Comparison of ENCODE assay signal across 8 mouse cellular contexts in genomic region chr7:45525809-45526473, GRCm38 (mm10). TPM values are rescaled to one million over a fixed set of nuclear protein-coding genes. Genes with fewer than 3 reads are reported as not detected.
DNase-seq lines count a peak whose midpoint lies in the region; ATAC-seq and TF ChIP-seq lines count a peak whose summit lies in the region.

Gene Ppp1r15a (minus strand): TSS chr7:45526268.
Gene Plekha4 (plus strand): TSS chr7:45526330.

- peaks cover 8% of the 10 kb centered on the region for H3K79me2 ChIP-seq in liver, adult 2 months (ENCODE audit: control insufficient read depth, insufficient read depth, low read length)
- peaks cover 28% of the 10 kb centered on the region for H3K79me2 ChIP-seq in myocyte (ENCODE audit: control insufficient read depth, insufficient read depth)

- DNase-seq in B cell, adult 2 months: peak; percentile 99
- DNase-seq in brain, adult 2 months (ENCODE audit: low read depth, low spot score): peak; percentile 97
- peak; percentile 90 for DNase-seq in liver, adult 2 months (ENCODE audit: extremely low read depth, low read depth, low spot score)
- peak; percentile 98 for DNase-seq in splenic B cell, adult 2 months (ENCODE audit: low read depth, low spot score)

- peaks cover 29% of the 10 kb centered on the region for H3K4me1 ChIP-seq in heart, embryonic 11.5 days (ENCODE audit: control insufficient read depth, insufficient read depth, low read length)
- H3K4me1 ChIP-seq in kidney, embryonic 16.5 days (ENCODE audit: insufficient read depth, low read length): peaks cover 54% of the 10 kb centered on the region
- H3K4me1 ChIP-seq in liver, adult 2 months (ENCODE audit: control insufficient read depth, insufficient read depth, low read length): peaks cover 11% of the 10 kb centered on the region

- no peak for TF ChIP-seq CTCF in liver, adult 2 months (IDR thresholded peaks at IDR 0.05; ENCODE audit: low read depth, low read length)

- peak within 1 kb of the TSS; percentile 96 for H3K27ac ChIP-seq in heart, embryonic 11.5 days (ENCODE audit: low read depth, low read length)
- peak within 1 kb of the TSS; percentile 85 for H3K27ac ChIP-seq in kidney, embryonic 16.5 days (ENCODE audit: low read length)
- H3K27ac ChIP-seq in liver, adult 2 months (replicated peaks; ENCODE audit: insufficient read depth, low read depth, low read length): peak within 1 kb of the TSS; percentile 90

- peak within 1 kb of the TSS; percentile 74 for H3K4me3 ChIP-seq in heart, embryonic 11.5 days (ENCODE audit: low read depth, low read length)
- peak within 1 kb of the TSS; percentile 76 for H3K4me3 ChIP-seq in kidney, embryonic 16.5 days (ENCODE audit: low read length)
- H3K4me3 ChIP-seq in liver, adult 2 months (ENCODE audit: insufficient read depth, low read depth, low read length): peak within 1 kb of the TSS; percentile 86
- peak within 1 kb of the TSS; percentile 100 for H3K4me3 ChIP-seq in myocyte

- peak within 1 kb of the TSS; percentile 69 for H3ac ChIP-seq in myocyte (ENCODE audit: control insufficient read depth, insufficient read length)

- peak within 1 kb of the TSS; percentile 96 for H3K9ac ChIP-seq in heart, embryonic 11.5 days (ENCODE audit: low read depth, low read length)
- peak within 1 kb of the TSS; percentile 80 for H3K9ac ChIP-seq in kidney, embryonic 16.5 days (replicated peaks; ENCODE audit: low read length)
- H3K9ac ChIP-seq in liver, adult 2 months (ENCODE audit: low read depth, low read length): peak within 1 kb of the TSS; percentile 92

- TF ChIP-seq POLR2A in liver, adult 2 months (IDR thresholded peaks at IDR 0.05; ENCODE audit: extremely low read depth, insufficient read depth, low read length): peak; percentile 95
- peak; percentile 97 for TF ChIP-seq POLR2A in myocyte (IDR thresholded peaks at IDR 0.05; ENCODE audit: insufficient read length, low read depth)

- peak; percentile 59 for ATAC-seq in erythroblast, adult 5-6 weeks (replicated peaks; ENCODE audit: low FRiP score, poor library complexity, severe bottlenecking)
- ATAC-seq in heart, embryonic 11.5 days (replicated peaks; ENCODE audit: insufficient number of reproducible peaks, low FRiP score, low TSS enrichment): peak; percentile 81
- ATAC-seq in kidney, embryonic 16.5 days (ENCODE audit: low FRiP score, low TSS enrichment): peak; percentile 81

- no peaks in the 10 kb centered on the region for H3K36me3 ChIP-seq in heart, embryonic 11.5 days (ENCODE audit: control insufficient read depth, insufficient read depth, low read length)
- H3K36me3 ChIP-seq in kidney, embryonic 16.5 days (ENCODE audit: insufficient read depth, low read length): no peaks in the 10 kb centered on the region
- peaks cover 3% of the 10 kb centered on the region; the same call in 1 of the 2 replicates for H3K36me3 ChIP-seq in liver, adult 2 months (ENCODE audit: control insufficient read depth, insufficient read depth, low read length)
- H3K36me3 ChIP-seq in myocyte (ENCODE audit: control insufficient read depth, insufficient read depth): peaks cover 30% of the 10 kb centered on the region
- no peaks in the 10 kb centered on the region for H3K36me3 ChIP-seq in splenic B cell, adult 2 months (ENCODE audit: control insufficient read depth, insufficient read depth, low read length, poor library complexity, severe bottlenecking)

- under 1% methylated on average over 54 of the region's 54 CpGs for WGBS in heart, embryonic 11.5 days (ENCODE audit: insufficient replicate concordance)
- WGBS in kidney, embryonic 16.5 days: under 1% methylated on average over 54 of the region's 54 CpGs
- WGBS in liver, adult 2 months: under 1% methylated on average over 54 of the region's 54 CpGs

- no peaks in the 10 kb centered on the region for H3K27me3 ChIP-seq in heart, embryonic 11.5 days (ENCODE audit: control insufficient read depth, insufficient read depth, low read length)
- H3K27me3 ChIP-seq in kidney, embryonic 16.5 days (ENCODE audit: insufficient read depth, low read length): no peaks in the 10 kb centered on the region
- H3K27me3 ChIP-seq in liver, adult 2 months (ENCODE audit: control insufficient read depth, insufficient read depth, low read length): no peaks in the 10 kb centered on the region
- H3K27me3 ChIP-seq in myocyte (ENCODE audit: control insufficient read depth, insufficient read depth, insufficient read length): no peaks in the 10 kb centered on the region
- H3K27me3 ChIP-seq in splenic B cell, adult 2 months (ENCODE audit: control insufficient read depth, insufficient read depth, low read length, poor library complexity, severe bottlenecking): no peaks in the 10 kb centered on the region; the same call in 1 of the 2 replicates

- H3K9me3 ChIP-seq in heart, embryonic 11.5 days (replicated peaks; ENCODE audit: control insufficient read depth, low read length): no peaks in the 10 kb centered on the region
- H3K9me3 ChIP-seq in kidney, embryonic 16.5 days (ENCODE audit: low read length): no peaks in the 10 kb centered on the region

- H3K4me2 ChIP-seq in heart, embryonic 11.5 days: peak within 1 kb of the TSS; percentile 79
- peak within 1 kb of the TSS; percentile 89 for H3K4me2 ChIP-seq in kidney, embryonic 16.5 days (replicated peaks; ENCODE audit: low read depth, low read length)
- H3K4me2 ChIP-seq in myocyte (ENCODE audit: low read depth): peak within 1 kb of the TSS; percentile 86

TF ChIP-seq in myocyte, 11 proteins besides CTCF, POLR2A, EP300 and RAD21:
- TF ChIP-seq TCF12 (IDR thresholded peaks at IDR 0.05; ENCODE audit: insufficient read depth, poor library complexity, severe bottlenecking) (no peak), POLR2AphosphoS2 (IDR thresholded peaks at IDR 0.05; ENCODE audit: insufficient read length, low read depth) (peak; percentile 100), E2F4 (IDR thresholded peaks at IDR 0.05; ENCODE audit: insufficient read depth) (no peak), CEBPB (IDR thresholded peaks at IDR 0.05; ENCODE audit: insufficient read depth, poor library complexity, severe bottlenecking) (0 out of 2 replicates have a peak, but pooled peaks have one; percentile 29), MYOG (IDR thresholded peaks at IDR 0.05; ENCODE audit: control insufficient read depth in 1 of 3, insufficient read depth in 1 of 3, insufficient read length in 2 of 3, low read depth in 2 of 3) (no peak), REST (IDR thresholded peaks at IDR 0.05; ENCODE audit: insufficient read depth, insufficient read length) (no peak), SRF (IDR thresholded peaks at IDR 0.05; ENCODE audit: control insufficient read depth, insufficient read length, low read depth) (peak; percentile 64), TCF3 (IDR thresholded peaks at IDR 0.05; ENCODE audit: insufficient read length, low read depth) (no peak), MAX (IDR thresholded peaks at IDR 0.05; ENCODE audit: low read depth) (no peak), MYOD1 (IDR thresholded peaks at IDR 0.05; ENCODE audit: control insufficient read depth in 1 of 3, insufficient read length in 2 of 3, low read depth in 2 of 3) (peak in 1 of 3 experiments; percentile 1), USF1 (IDR thresholded peaks at IDR 0.05; ENCODE audit: low read depth) (no peak)

RNA-seq across cellular contexts. Expression of gene Ppp1r15a, which starts in this region (rescaled TPM):
- total RNA-seq in erythroblast, adult 5-6 weeks (2015; ENCODE audit: low replicate concordance): 1,095 and 1,392 TPM in 2 replicates
- total RNA-seq in erythroblast, adult 5-6 weeks (2017; ENCODE audit: low replicate concordance): 1,351 and 1,490 TPM in 2 replicates
- 28.5 and 28.8 TPM in 2 replicates for polyA plus RNA-seq in heart, embryonic 11.5 days (2014; fragmentation: Nextera tagmentation; extraction: Ambion mirVana)
- polyA plus RNA-seq in kidney, embryonic 16.5 days (2015; fragmentation: Nextera tagmentation; extraction: Ambion mirVana): 24.3 and 24.8 TPM in 2 replicates
- 4.3 and 4.4 TPM in 2 replicates for total RNA-seq in liver, adult 2 months (2014; rRNA removed)
- polyA plus RNA-seq in liver, adult 2 months (2012; rRNA removed): 10.8 and 14.9 TPM in 2 replicates
- 306 TPM for polyA plus RNA-seq in myocyte (2012; fragmentation: generic; extraction: Trizol)

RNA-seq across cellular contexts. Expression of gene Plekha4, which starts in this region (rescaled TPM):
- 1.3 TPM in 1 of 2 replicates, not detected in the other for total RNA-seq in erythroblast, adult 5-6 weeks (2015; ENCODE audit: low replicate concordance)
- total RNA-seq in erythroblast, adult 5-6 weeks (2017; ENCODE audit: low replicate concordance): 2.8 and 9.9 TPM in 2 replicates
- polyA plus RNA-seq in heart, embryonic 11.5 days (2014; fragmentation: Nextera tagmentation; extraction: Ambion mirVana): 1.1 TPM in 2 replicates
- polyA plus RNA-seq in kidney, embryonic 16.5 days (2015; fragmentation: Nextera tagmentation; extraction: Ambion mirVana): 4.4 and 5.3 TPM in 2 replicates
- total RNA-seq in liver, adult 2 months (2014; rRNA removed): 0.55 and 0.60 TPM in 2 replicates
- 1.00 and 1.8 TPM in 2 replicates for polyA plus RNA-seq in liver, adult 2 months (2012; rRNA removed)
- 2.6 TPM for polyA plus RNA-seq in myocyte (2012; fragmentation: generic; extraction: Trizol)

Comparison
In these comparisons a context has a peak if more than half of its experiments do, and no peak if none do; other contexts are left out.
1. Peak in every context shown above with its lines: DNase-seq, ATAC-seq, H3K4me3 ChIP-seq and H3K27ac ChIP-seq.
2. RNA of gene Ppp1r15a (total RNA-seq): 1,095 to 1,490 TPM in erythroblast, adult 5-6 weeks; 4.3 to 4.4 TPM in liver, adult 2 months; every median in the first group is over 100 times any median in the second.
3. RNA of gene Ppp1r15a (polyA plus RNA-seq): 306 TPM in myocyte (single experiment); 28.5 to 28.8 TPM in heart, embryonic 11.5 days, 24.3 to 24.8 TPM in kidney, embryonic 16.5 days and 10.8 to 14.9 TPM in liver, adult 2 months; every median in the first group is over 10 times any median in the second.